Mouse (Mus musculus): ENCODE data around the gene 2610528A11Rik. TPM values are rescaled to one million over a fixed set of nuclear protein-coding genes. Genes with fewer than 3 reads are reported as not detected.
"Not testable (repeated sequence)": the region's sequence is repeated elsewhere in the genome, so short reads cannot be mapped to it uniquely, and the experiment has no call there.

The 2610528A11Rik gene
- not detected in 2 replicates for total RNA-seq (2015; ENCODE audit: low replicate concordance)
- not detected in 2 replicates for total RNA-seq (2017; ENCODE audit: low replicate concordance)

DNA sequence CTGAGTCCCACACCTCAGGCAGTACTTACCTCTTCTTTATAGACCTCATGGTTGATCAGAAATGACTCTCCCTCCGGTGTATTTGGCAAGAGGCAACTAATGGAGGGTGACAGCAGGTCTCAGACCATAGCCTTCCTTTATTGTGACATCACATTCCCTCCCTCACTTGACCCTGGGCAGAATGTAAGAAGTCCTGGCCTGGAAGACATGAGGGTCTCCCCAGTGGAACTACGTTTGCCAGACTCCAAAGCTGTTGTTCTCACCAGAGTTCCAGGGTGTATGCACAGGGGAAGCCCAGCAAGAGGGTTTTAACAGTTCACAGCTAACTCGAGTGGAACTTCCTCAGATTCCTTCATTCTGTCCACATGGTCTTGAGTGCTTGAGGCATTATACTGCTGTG lies at the start of gene 2610528A11Rik:
2610528A11Rik (minus strand) TSS at position 101 of the 400 bp plus-strand sequence.
- no peak for ATAC-seq (replicated peaks; ENCODE audit: low FRiP score, poor library complexity, severe bottlenecking)

DNA sequence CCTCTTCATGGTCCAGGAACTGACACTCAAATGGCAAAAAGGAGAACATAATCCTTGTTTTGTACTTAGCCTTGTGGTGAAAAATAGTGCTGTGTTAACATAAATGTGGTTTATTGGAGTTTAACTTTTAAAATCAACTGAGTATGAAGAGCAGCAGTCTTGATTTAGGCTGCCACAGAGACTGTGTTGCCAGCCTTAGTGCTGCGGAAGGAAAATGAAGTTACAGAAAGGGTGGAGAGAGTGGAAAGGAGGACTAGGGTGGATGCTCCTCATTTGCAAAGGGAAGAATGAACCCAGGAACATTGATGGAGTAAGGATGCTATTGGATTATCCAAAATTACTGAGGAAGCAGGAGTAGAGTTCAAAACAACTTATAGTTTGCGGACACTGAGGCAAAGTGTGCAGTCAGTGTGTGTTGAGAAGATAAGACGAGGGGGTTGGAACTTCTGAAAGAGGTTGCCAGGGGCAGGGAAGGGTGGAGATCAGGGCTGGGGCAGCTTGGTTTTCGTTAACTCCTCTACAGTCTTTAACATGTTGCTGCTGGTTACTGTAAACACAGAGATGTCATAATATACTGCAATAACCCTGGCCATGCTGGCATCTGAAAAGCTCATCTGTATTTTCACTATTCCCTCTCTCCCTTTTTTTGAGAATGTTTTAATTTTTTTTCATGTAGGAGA lies 49.6 kb upstream of the 2610528A11Rik start:
- peak; percentile 93 for ATAC-seq (replicated peaks; ENCODE audit: low FRiP score, poor library complexity, severe bottlenecking)

DNA sequence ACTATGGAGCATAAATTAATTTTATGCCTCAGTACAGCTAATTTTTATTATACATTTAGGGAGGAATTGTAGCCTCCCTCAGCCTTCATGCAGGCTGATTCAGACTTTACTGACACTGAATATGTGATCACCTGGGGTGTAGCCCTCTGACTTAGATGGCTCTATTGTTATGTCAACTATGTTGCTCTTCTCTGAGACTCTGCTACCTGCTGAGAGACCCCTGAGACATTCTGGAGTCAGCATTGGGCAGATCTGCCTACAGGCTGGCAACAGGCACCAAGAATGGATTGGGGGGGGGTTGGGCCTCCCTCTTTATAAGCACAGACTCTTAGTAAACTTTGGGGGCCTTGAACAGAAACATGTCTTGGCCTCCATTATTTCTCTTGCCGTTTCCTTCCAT lies 40.6 kb upstream of the 2610528A11Rik start:
- ATAC-seq (replicated peaks; ENCODE audit: low FRiP score, poor library complexity, severe bottlenecking), result no peak

DNA sequence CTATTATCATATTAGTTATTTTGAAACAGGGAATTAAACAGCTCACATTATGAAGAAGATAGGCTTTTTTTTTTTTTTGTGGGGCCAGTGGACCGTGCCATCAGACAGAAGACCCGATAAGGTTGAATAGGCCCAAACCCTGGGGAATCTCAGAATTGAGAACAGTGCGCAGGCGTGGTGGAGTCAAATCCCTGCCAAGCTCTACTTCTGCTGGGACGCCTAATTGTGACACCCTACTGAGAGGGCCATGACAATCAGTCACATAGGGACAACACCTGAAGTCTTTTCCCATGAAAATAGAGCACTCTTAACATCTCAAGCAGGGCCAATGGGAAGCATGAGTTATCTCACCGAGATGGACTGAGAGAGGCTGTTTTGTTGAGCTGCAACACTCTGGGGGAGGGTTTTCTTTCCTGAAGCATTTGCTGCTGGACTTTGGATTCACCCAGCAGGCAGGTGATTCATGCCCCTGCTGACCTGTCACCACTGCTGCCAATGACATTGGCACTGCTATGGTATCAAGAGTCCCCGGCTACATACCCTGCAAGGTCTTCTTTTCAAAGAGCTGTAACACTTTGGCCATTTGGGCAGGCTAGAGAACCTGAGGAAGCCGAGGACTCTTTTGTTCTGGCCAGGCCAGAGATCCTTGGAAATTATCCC lies 25.4 kb upstream of the 2610528A11Rik start:
- no peak for ATAC-seq (replicated peaks; ENCODE audit: low FRiP score, poor library complexity, severe bottlenecking)

DNA sequence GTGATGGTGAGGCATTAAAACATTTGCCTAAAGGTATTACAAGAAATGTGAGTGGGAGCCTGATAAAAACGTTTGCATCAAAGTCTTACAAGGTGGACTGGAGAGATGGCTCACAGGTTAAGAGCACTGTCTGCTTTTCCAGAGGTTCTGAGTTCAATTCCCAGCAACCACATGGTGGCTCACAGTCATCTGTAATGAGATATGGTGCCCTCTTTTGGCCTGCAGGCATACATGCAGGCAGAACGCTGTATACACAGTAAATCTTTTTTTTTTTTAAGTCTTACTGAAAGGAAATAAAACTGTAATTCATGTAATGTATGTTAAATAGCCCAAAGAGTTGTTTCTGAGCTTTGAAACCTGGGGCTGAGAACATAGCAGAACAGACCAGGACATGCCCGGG lies 23.8 kb upstream of the 2610528A11Rik start:
- not testable (repeated sequence) for ATAC-seq (replicated peaks; ENCODE audit: low FRiP score, poor library complexity, severe bottlenecking)

DNA sequence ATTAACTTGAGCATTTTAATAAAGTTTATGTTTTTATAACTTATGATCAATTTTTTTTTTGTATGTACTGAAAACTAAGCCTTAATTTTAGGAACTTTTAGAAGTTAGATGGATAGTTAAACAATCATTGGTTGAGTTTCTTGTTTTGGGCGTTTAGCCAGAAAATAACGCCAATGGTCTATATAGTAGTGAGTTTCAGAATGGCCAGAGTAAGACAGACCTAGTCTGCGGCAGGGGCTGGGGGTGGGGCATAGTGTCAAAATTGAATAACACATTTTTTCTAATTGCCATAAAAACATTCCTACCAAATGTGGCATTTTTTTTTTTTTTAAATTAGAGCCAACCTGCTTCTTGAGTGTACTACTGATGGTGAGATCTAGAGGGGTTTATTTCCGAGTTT lies 22.3 kb upstream of the 2610528A11Rik start:
- ATAC-seq (replicated peaks; ENCODE audit: low FRiP score, poor library complexity, severe bottlenecking), result no peak

DNA sequence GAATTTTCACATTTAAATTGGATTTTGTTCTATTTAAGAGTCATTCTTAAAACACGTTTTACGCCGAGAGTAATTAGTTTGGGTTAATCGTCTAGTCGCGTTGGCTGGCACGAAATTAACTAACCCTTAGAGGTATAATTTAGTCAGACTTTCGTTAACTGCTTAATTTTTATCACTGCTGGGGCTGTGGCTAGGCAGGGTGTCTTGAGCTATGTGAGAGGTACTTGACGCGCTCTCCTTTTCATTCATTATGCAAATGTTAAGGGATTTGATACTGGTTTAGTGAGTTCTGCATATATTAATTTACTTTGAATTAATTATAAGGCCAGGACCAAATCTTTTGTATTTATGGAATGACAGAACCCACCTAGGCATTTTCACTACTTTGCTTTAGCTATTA lies 21.8 kb upstream of the 2610528A11Rik start:
- peak; percentile 47; the same call in 1 of the 2 replicates for ATAC-seq (replicated peaks; ENCODE audit: low FRiP score, poor library complexity, severe bottlenecking)

DNA sequence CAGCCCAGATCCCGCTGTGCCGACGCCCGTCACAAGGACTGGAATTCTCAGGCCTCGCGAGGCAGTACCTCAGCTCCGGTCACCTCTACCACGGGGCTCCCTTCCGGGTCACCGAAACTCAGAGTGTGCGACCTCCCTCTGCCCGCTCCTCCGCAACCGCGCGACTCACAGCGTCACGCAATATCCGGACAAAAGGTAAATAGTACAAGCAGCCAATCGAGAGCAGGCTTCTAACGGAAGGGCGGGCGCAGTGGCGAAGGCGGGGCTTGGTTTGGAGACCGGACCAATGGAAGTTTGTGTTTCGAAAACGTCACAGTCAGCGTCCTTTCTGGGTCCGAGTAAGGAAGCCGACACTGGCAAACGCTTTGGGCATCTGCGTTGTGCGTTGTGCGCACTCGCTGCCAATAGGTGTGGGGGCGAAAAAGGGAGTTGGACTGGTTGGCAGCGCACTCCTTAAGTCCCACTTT lies 21.3 kb upstream of the 2610528A11Rik start, which contains the start of gene Ghitm:
Ghitm (minus strand) TSS at position 146 of the 467 bp plus-strand sequence.
- peak; percentile 97 for ATAC-seq (replicated peaks; ENCODE audit: low FRiP score, poor library complexity, severe bottlenecking)

DNA sequence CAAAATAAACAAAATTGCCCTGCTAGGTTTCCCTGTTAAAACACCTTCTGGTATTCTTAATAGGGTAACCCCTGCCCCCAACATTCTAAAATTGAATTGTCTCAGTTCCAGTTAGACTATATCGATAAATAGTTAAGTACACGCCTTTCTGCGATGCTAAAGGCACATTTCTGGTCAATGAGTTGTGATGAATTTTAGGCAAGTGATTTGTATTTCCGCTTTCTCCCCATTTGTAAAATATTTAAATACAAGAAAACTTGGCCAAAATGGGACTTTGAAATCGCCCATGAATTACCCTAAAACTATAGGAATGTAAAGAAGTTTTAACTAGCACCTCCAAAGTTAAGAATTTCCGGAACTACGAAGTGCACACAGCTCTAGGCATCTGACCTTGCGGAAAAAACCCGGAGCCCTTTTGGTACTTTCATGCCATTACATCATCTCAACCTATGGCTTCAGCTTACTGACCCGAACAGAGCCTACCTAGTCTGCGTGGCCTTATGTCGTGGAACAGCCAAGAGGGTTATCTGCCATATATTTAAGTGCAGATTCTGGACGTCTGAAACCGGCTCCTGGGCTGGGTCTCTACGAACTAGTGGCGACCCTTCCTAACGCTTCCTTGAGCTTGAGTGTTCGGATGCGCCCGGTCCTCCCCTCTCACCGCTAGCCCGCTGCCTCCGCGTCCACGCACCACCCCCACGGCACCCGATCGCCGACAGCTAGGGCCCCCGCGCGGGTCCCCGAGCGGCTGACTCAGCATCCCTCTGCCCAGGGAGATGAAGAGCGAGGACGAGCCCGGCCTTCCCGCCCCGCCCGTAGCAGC lies 20.7 kb upstream of the 2610528A11Rik start:
- ATAC-seq (replicated peaks; ENCODE audit: low FRiP score, poor library complexity, severe bottlenecking), result peak; percentile 81

DNA sequence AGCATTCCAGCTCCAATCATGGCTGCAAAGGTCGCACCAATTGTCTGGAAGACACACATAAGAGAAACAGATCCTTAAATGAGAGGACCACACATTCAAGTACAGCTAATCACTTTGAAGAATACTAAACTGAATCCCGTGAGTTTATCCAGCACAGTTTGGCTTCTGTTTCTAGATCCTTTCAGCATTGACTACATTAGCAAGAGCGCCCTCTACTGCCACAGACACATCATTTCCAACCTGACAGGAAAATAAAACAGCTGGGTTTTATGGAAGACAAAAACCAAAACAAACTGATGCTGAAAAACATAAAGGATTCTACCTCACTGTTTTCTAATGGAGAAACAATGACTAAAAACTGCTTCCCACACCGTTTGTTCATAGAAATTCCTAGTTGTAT lies 13.8 kb upstream of the 2610528A11Rik start:
- 0 out of 2 replicates have a peak, but pooled peaks have one; percentile 65 for ATAC-seq (replicated peaks; ENCODE audit: low FRiP score, poor library complexity, severe bottlenecking)

DNA sequence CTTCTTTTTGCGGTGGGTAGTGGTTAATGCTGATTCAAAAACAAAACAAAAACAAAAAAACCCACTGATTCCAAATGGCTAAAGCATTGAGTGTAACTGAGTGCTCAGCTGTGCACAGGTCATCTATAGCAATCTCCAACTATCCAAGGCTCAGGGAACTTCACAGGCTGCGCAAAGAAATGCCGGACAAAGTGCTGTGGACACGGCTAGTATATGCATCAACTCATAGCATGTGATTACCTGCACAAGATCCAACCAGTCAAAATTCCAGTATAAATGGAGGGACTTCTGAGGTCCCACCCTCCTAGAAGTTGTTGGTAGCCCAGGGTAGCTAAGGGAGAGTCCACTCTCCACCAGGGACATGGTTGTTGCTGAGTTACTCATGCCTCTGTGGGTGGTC lies 5.4 kb upstream of the 2610528A11Rik start:
- no peak for ATAC-seq (replicated peaks; ENCODE audit: low FRiP score, poor library complexity, severe bottlenecking)

DNA sequence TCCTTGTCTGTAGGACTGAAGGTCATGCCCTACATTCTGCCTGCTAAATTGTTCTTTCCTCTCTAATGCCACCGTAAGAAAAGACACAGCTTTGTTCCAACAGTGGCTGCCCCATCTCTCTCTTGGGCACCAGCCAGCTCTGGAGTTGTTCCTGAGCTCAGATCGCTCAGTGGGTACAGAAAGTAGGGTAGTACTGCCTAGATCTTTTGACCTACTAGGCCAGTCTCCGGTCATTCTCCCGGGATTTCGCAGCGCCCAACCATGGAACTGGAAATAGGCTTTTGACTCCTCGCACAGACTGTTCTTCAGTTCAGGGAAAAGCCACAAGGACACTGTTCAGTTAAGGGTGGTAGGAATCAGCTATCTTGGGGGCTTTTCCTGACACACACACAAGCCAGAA lies 891 bp downstream of the 2610528A11Rik start:
- ATAC-seq (replicated peaks; ENCODE audit: low FRiP score, poor library complexity, severe bottlenecking), result no peak

DNA sequence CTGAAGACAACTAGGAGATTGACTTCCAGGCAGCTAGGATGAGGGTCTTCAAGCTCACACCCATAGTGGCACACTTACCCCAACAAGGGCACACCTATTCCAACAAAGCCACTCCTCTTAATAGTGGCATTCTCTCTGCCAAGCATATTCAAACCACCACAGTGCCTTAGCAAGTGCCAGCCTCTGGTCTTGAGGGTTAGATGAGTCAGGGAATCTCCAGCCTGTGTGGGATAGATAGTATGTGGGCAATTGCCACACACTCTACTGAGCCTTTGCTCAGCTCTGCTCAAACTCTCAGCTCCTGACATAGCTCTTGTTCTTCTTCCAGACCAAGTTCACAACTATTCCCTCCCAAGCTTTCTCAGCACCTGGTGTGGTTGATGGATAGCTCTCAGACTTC lies 2.5 kb downstream of the 2610528A11Rik start:
- no peak for ATAC-seq (replicated peaks; ENCODE audit: low FRiP score, poor library complexity, severe bottlenecking)

DNA sequence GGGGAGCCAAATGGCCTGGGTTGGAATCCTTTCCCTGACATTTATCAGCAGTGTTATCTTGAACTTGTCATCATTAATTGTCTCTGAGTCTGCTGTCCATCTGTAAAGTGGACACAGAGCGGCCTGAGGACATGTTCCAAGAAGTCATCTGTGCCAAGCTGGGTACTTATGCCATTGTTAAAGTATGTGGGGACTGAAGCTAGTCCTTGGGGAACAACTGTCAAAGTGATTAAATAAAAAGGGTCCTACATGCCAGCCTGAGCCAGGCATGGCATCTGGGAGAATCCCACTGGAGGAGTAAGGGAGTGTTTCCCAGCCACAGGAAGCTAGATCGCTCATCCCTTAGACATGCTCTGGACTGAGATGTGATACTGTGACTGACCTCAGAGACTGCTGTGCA lies 3.4 kb downstream of the 2610528A11Rik start:
- ATAC-seq (replicated peaks; ENCODE audit: low FRiP score, poor library complexity, severe bottlenecking), result no peak

DNA sequence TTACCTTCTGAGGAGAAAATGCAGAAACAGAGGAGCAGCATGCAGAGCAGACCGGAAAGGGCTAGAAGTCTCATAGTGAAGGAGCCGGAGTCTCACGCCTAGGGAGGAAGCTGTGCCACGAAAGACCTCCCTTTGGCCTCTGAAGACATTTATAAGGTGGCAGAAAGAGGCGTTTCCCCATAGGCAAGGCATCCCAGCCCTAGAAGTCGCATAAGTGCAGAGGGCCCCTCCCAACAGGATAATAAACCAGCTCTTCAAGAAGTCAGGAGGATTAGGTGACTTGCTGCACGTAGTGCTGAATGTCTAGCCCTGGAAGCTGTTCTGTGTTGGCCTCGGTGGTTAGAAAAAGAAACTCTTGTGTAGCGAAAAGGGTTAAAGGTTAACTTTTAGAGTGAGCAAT lies 3.8 kb downstream of the 2610528A11Rik start:
- no peak for ATAC-seq (replicated peaks; ENCODE audit: low FRiP score, poor library complexity, severe bottlenecking)

DNA sequence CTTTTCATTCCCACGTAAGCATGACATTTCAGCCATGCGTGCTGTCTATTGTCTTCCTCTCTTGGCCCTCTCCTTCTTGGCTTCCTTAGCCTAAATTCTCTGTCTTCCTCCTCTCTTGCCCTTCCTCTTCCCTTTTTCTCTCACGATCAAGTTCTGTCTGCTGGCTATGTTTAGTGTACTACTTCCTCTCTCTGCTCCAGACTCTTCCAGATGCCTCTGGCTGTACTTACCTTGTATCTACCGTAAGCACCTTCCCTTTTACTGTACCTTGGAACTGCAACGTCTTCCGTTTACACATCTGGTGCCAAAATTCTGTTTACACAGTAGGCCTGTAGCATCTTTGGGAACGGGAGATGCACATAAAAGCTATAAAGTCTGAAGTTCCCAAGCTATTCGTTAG lies 4.4 kb downstream of the 2610528A11Rik start:
- ATAC-seq (replicated peaks; ENCODE audit: low FRiP score, poor library complexity, severe bottlenecking), result no peak

DNA sequence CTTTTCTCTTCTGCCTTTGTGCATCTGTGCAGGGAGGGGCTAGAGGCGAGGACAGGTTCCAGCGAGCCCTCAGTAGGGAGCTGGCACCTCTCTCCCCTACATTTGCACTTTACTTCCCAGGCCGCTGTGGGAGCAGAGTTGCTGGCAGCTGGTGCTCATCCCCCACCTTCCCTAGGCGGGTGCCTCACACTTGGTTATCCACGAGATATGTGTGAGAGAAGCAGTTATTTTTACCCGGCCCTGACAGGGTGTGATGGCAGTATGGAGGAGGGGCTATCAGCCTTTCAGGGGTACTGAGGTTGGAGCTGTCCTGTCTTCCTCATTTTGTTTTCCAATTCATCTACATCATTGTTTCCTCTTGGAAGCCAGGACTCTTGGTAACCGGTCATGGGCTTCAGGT lies 8.0 kb downstream of the 2610528A11Rik start:
- ATAC-seq (replicated peaks; ENCODE audit: low FRiP score, poor library complexity, severe bottlenecking), result no peak

DNA sequence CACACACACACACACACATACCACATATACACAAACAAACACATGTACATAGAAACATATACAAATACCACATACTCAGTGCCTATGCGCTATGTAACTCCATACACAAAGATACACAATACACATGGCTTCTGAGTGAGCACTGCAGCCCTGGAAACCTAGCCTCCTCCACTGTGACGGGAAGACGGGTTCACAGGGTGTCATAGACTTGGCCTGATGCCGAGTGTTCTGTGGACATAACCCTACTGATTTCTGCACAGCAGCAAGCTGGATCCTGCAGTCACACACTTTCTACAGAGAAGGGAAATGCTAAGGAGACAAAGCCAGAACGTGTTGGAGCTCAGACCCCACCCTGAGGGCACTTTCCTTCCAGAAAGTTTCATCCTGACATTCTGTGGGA lies 9.1 kb downstream of the 2610528A11Rik start:
- ATAC-seq (replicated peaks; ENCODE audit: low FRiP score, poor library complexity, severe bottlenecking), result no peak

DNA sequence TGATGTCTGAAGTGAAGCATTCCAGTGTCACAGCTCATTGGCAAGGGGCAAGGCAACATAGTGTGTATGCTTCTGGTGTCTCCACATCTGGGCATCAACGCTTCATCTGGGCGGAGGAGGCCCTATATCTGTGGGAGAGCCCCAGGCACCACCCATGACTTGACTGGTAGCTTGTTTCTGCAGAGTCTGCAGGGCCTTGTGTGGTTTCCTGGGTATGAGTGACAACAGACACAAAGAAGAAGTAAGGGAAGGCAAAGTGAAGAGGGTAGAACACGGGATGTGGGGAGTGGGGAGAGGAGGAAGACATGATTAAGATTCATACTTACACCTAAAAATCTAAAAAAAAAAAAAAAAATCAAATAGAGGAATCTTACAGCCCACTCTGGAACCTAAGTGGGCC lies 11.3 kb downstream of the 2610528A11Rik start:
- ATAC-seq (replicated peaks; ENCODE audit: low FRiP score, poor library complexity, severe bottlenecking), result no peak

DNA sequence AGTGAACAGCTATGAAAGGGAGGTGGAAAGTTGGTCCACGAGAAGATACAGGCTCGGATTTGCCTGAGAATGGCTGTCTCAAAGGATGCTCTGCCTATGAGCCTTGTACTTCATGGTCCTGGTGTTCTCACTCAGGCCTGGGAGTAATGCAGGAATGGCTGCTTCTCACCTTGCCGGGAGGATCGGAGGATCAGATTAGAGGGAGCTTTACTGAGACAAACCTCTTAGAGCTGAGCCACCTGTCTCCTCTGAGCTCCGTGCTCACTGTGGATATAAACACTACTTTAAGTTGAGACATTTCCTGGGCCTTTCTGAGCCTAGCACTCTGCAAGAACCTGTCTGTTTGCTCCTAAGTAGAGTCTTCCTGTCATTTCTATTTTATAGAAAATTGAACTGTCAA lies 12.3 kb downstream of the 2610528A11Rik start:
- ATAC-seq (replicated peaks; ENCODE audit: low FRiP score, poor library complexity, severe bottlenecking), result no peak
